Mouse (Mus musculus): Measurements from ENCODE around the gene Gm17631. TPM values are rescaled to one million over a fixed set of nuclear protein-coding genes. Genes with fewer than 3 reads are reported as not detected.
"Not testable (repeated sequence)": the region's sequence is repeated elsewhere in the genome, so short reads cannot be mapped to it uniquely, and the experiment has no call there.

The Gm17631 gene
- total RNA-seq (2021) = not detected

- DNase-seq; intact Hi-C loops (cut with DNase I): not testable (repeated sequence)
Observed at GRCm38 (mm10) chr6:129862349-129862748, at the start of gene Gm17631. TSS of gene Gm17631 (plus strand) at chr6:129862649.

GRCm38 (mm10) chr6:129817731-129818130, 44.7 kb upstream of the Gm17631 start:
- DNase-seq = no peak
- intact Hi-C loops (cut with DNase I) = loop anchor here (1.0 kb wide), 1 partner anchor 31 kb away; no protein-coding TSS in a partner anchor

DNA sequence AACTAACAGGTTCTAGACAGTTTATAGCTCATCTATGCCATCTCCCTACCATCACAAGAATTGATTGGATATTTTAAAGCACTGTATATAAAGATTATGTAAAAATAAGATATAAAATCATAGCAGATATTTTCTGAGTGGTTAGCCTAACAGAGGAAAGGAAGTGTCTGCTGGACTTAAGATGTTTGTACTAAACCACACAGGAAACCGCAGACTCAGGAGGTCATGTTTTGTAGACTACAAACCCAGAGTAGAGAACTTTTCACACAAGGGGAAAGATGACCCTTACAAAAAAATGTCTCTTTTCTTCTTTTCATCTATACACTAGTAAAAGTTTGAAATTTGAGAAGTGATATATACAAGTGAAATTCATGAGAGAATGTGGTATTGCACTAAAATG, 38.4 kb upstream of the Gm17631 start:
- intact Hi-C loops (cut with DNase I) = no loop called here
- DNase-seq = no peak

GRCm38 (mm10) chr6:129825559-129825958, 36.9 kb upstream of the Gm17631 start:
- DNase-seq = no peak
- intact Hi-C loops (cut with DNase I) = no loop called here

DNA sequence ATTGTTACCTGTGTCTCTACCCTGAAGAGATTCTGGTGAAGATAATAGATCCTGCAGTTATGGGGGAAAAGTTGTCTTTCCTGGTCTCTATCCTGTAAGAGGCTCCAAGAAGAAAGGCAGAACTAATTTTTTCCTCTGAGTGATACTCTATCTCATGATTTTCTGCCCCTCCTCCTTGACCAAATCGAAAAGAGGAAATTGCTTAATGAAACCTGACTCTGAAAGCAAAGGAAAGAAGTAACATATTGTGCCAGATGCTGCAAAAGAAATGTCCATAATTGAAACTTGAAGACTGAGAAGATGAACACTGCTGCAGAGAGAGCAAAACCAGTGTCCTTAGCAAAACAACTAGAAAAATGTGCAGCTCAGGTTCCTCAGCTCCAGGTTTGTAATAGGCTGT, 14.1 kb downstream of the Gm17631 start, which contains the start of gene Klra17:
Gene Klra17, minus strand, starts transcription at position 124 of the 400 bp plus-strand sequence.
- no peak for DNase-seq
- intact Hi-C loops (cut with DNase I) = no loop called here

GRCm38 (mm10) chr6:129882525-129882924, 20.1 kb downstream of the Gm17631 start:
- intact Hi-C loops (cut with DNase I) = no loop called here
- DNase-seq = no peak

Other genes starting within 250 kb of the Gm17631 start
- gene Klrk1, start 238.8 kb upstream of the Gm17631 start, total RNA-seq (2021) = under 1 TPM in 1 of 2 experiments, not detected in 1; 0.19 TPM
- not detected for gene Klrc3, start 219.3 kb upstream of the Gm17631 start, total RNA-seq (2021)
- gene Klrc2, start 202.0 kb upstream of the Gm17631 start, total RNA-seq (2021) = not detected
- gene Klrc1, start 183.7 kb upstream of the Gm17631 start, total RNA-seq (2021) = under 1 TPM in 1 of 2 experiments, not detected in 1; 0.41 TPM
- gene Klri1, start 145.5 kb upstream of the Gm17631 start, total RNA-seq (2021) = not detected
- not detected for gene Klri2, start 122.2 kb upstream of the Gm17631 start, total RNA-seq (2021)
- gene Gm156, start 78.4 kb upstream of the Gm17631 start, total RNA-seq (2021) = not detected
- not detected for gene Klra17, start 14.0 kb downstream of the Gm17631 start, total RNA-seq (2021)
- not detected for gene Klra5, start 55.0 kb downstream of the Gm17631 start, total RNA-seq (2021)
- gene Klra6, start 164.3 kb downstream of the Gm17631 start, total RNA-seq (2021) = not detected
- not detected for gene Klra4, start 204.6 kb downstream of the Gm17631 start, total RNA-seq (2021)

Measured in heart, postnatal 36 days (tissue).